Mouse (Mus musculus): ENCODE data around the gene Ubr1. TPM values are rescaled to one million over a fixed set of nuclear protein-coding genes. Genes with fewer than 3 reads are reported as not detected.

The Ubr1 gene
- 56.4 TPM for polyA plus RNA-seq (2017; shearing (Covaris generic))

GRCm38 (mm10) chr2:120970559-120971080 is at the start of gene Ubr1:
Gene Ubr1 (minus strand): TSS chr2:120970715.

GRCm38 (mm10) chr2:121007925-121008663 is 37.6 kb upstream of the Ubr1 start, which contains the start of gene Ccndbp1:
Gene Ccndbp1 (plus strand): TSS chr2:121008403.

GRCm38 (mm10) chr2:120976990-120977925 is 6.7 kb upstream of the Ubr1 start, which contains the start of gene Tmem62:
Gene Tmem62 (plus strand): TSS chr2:120977017.

GRCm38 (mm10) chr2:120850424-120851082 is 120.0 kb downstream of the Ubr1 start, which contains the start of gene Ttbk2:
Gene Ttbk2 (minus strand): TSS chr2:120850604.

GRCm38 (mm10) chr2:120849449-120850423 is 120.8 kb downstream of the Ubr1 start, which contains the start of gene Cdan1:
Gene Cdan1 (minus strand): TSS chr2:120850128.

Other genes starting within 250 kb of the Ubr1 start
- 38.0 TPM for gene Cdan1, start 120.6 kb downstream of the Ubr1 start, polyA plus RNA-seq (2017; shearing (Covaris generic))
- 1.2 TPM for gene Ttbk2, start 120.1 kb downstream of the Ubr1 start, polyA plus RNA-seq (2017; shearing (Covaris generic))
- 29.2 TPM for gene Tmem62, start 6.3 kb upstream of the Ubr1 start, polyA plus RNA-seq (2017; shearing (Covaris generic))
- 146 TPM for gene Ccndbp1, start 37.7 kb upstream of the Ubr1 start, polyA plus RNA-seq (2017; shearing (Covaris generic))
- 0.14 TPM for gene Epb42, start 66.4 kb upstream of the Ubr1 start, polyA plus RNA-seq (2017; shearing (Covaris generic))
- not detected for gene Tgm5, start 115.1 kb upstream of the Ubr1 start, polyA plus RNA-seq (2017; shearing (Covaris generic))
- gene Tgm7, start 139.1 kb upstream of the Ubr1 start, polyA plus RNA-seq (2017; shearing (Covaris generic)), result not detected
- gene Adal, start 169.7 kb upstream of the Ubr1 start, polyA plus RNA-seq (2017; shearing (Covaris generic)), result 17.9 TPM
- gene Lcmt2, start 169.9 kb upstream of the Ubr1 start, polyA plus RNA-seq (2017; shearing (Covaris generic)), result 24.0 TPM
- 113 TPM for gene Tubgcp4, start 199.9 kb upstream of the Ubr1 start, polyA plus RNA-seq (2017; shearing (Covaris generic))
- 54.7 TPM for gene Zscan29, start 200.4 kb upstream of the Ubr1 start, polyA plus RNA-seq (2017; shearing (Covaris generic))